Mouse (Mus musculus) kidney, adult 11 months (tissue): Measurements from ENCODE around the gene Zfp109.

ENCODE experiments used
- DNase-seq: peaks from one replicate; pipeline ENCODE4 v3.0.0; 2022

The Zfp109 gene

DNA sequence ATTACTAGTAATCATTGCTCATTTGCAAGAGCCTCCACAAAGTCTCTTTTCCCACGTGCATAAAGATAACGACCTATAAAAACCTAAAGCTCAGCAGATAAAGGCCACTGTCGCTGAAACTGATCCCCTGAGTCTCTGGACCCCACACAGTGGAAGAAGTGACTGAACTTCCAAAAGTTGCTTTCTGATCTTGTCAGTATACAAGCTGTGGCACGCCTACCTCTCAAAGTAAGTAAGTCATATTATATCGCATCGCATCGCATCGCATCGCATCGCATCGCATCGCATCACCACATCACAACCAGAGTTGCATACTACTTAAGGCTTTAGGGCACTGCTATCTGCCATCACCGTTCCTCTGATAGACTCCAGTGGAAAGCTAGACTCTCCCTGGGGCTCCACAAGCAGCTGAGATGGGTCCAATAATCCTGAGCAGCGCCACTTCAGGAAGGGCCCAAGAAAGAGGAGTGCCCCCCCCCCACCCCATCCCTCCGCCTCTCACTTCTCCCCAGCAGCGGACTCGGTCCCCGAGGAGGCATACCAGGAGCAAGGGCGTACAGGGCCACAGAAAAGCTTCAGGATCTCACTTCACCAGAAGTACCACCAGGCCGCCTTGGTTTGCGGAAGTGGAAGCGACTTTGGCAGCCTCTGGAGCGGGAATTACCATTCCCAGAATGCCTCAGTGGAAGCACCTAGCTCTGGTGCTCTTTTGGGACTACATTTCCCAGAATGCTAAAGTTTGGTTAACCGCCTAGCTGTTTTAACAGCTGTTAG is 29.7 kb downstream of the Zfp109 start:
- DNase-seq, result peak; percentile 77

DNA sequence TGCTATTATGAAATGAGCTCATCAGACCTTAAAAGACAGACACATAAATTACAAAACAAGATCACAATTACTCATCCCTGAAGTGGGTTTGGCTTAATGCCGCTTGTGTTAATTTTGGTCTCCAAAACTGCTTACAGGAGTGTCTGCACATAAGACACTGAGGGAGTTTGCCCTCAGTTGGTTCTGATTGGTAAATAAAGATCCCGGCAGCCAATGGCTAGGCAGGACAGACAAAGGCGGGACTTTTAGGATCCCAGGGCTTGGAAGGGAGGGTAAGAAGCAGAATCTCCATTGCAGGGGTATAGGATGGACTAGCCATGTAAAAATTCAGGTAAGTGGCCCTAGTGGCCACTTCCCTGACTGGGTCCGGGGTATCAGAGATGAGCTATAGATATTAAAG is 40.4 kb downstream of the Zfp109 start:
- DNase-seq, result no peak

- DNase-seq, result no peak
Measured at GRCm38 (mm10) chr7:24193157-24193556, 44.2 kb downstream of the Zfp109 start.

- no peak for DNase-seq
Measured at GRCm38 (mm10) chr7:24191361-24191760, 46.0 kb downstream of the Zfp109 start.

DNA sequence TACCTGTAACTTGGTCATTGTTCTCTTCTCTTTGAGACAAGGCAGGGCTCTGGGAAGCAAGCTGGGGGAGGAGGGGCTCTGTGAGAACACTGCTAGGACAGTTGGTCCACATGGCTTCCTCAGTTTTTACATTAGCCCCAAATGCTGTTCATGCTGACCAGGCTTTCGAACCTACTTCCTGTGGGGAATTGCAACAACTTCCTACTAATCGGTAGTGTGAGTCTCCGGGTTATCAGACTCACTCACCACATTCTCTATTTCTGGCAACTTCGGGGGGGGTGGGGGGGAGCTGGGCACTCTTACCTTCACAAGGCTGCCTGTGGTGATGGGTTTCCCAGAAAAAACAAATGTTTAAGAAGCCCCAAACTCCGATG is 47.8 kb downstream of the Zfp109 start:
- no peak for DNase-seq

- no peak for DNase-seq
Measured at GRCm38 (mm10) chr7:24188901-24189570, 48.3 kb downstream of the Zfp109 start.

- DNase-seq, result no peak
Measured at GRCm38 (mm10) chr7:24187611-24188010, 49.7 kb downstream of the Zfp109 start.
